Mouse (Mus musculus) B cell, adult 2 months (primary cell): ENCODE results near the gene Mdn1.
A peak's percentile ranks its signal among the peaks of the same experiment; 100 is the strongest.

Experiments
- DNase-seq, 2 experiments: peaks; one replicate each; pipeline ENCODE4 v3.0.0; 2022

Gene Mdn1

GRCm38 (mm10) chr4:32789020-32789419 is 132.1 kb downstream of the Mdn1 start:
- no peak for DNase-seq

DNA sequence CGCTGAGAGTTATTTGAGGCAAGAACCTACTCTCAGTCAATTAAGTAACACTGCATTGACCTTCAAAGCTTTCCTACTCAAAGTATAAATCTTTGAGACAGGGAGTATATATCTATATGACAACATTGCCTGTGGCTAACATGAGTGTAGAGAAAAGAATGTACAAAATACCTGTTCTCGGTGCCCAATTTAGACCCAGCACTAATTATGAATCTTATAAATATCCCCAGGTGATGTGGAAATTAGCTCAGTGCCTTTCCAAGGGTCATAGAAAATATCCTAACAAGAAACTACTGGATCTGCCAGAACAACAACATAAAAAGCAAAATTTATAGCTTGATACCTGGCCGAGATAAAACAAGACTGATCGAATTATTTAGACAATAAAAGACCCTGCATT is 142.1 kb downstream of the Mdn1 start:
- DNase-seq, result no peak

GRCm38 (mm10) chr4:32799966-32800576 is 143.2 kb downstream of the Mdn1 start, which contains the start of gene Lyrm2:
Lyrm2 (plus strand) TSS chr4:32800253.
- DNase-seq, result peak; percentile 81 to 83

- no peak for DNase-seq
Measured at GRCm38 (mm10) chr4:32800577-32801170, 143.8 kb downstream of the Mdn1 start.

DNA sequence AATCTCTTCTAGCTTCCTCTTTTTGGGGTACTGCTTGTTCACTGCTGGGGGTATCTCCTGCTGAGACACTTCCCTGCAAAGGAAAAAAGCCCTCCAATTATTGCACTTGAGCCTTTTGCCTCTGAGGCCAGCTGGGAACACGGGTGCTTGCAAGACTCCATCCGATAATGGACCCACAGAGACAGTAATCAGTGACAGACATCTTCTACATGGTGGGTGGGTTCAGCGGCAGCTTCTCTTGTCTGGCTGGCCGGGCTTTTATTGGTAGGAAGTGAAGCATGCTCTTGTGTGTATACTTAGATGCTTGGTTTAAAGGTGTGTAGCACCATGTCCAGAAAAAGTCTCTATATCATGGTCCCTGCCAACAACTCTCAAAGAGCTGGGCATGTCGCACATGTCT is 160.6 kb downstream of the Mdn1 start:
- DNase-seq, result no peak

- DNase-seq, result no peak
Measured at GRCm38 (mm10) chr4:32820676-32821075, 163.8 kb downstream of the Mdn1 start.

DNA sequence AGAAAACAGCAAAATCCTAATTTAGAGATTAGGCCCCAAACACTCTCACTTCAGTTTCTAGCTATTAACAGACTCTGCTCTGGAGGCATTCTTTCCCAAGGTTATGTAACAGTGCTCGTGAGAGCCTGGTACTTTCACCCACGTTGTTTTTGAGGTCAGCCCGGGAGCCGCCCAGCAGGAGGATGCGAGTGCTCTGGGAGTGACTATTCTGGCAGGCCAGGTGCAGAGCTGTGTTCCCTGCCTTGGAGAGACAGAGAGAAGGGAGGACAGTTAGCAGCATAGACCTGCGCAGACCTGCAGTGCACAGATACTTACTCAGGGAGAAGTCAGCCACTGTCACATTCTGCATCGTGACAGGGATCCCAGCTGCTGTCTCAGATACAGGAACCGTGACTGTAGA is 167.3 kb downstream of the Mdn1 start:
- no peak for DNase-seq
